Mouse (Mus musculus) spleen, adult 2 months (tissue): ENCODE measurements around the gene Ednra.

Source experiments
- CTCF ChIP-seq: fragments of 200-500 bp; IDR thresholded peaks from 2 replicates; pipeline ENCODE4 v1.5.1; 2011; ENCODE audit warnings: mild to moderate bottlenecking, inconsistent platforms; ENCODE audit not compliant: insufficient read depth, insufficient read length, insufficient replicate concordance; ENCODE audit errors: extremely low read depth
- POLR2A ChIP-seq: fragments of 200-500 bp; IDR thresholded peaks from 2 replicates; pipeline ENCODE4 v1.6.1; 2011; ENCODE audit warnings: low read depth, low read length, inconsistent platforms

- TF ChIP-seq POLR2A (no peak), CTCF (no peak)
These were observed 31.2 kb upstream of the Ednra start for GRCm38 (mm10) chr8:77755441-77755840.
